Mouse (Mus musculus) liver, embryonic 14.5 days (tissue): ENCODE data around the gene Tac2. TPM values are rescaled to one million over a fixed set of nuclear protein-coding genes. Genes with fewer than 3 reads are reported as not detected.
A peak's percentile ranks its signal among the peaks of the same experiment; 100 is the strongest.

Source experiments
- ATAC-seq: fragments of 200-750 bp; cut with Nextera tagmentation; 2 replicates; pipeline ENCODE4 v1.8.0; 2017; ENCODE audit warnings: moderate number of reproducible peaks, mild to moderate bottlenecking, moderate library complexity; ENCODE audit not compliant: insufficient read depth
- DNase-seq, 3 experiments: peaks; one replicate each; pipeline ENCODE4 v3.0.0-alpha.2; 2012 to 2013; ENCODE audit warnings: low read depth in 3 of 3, low spot score in 3 of 3
- H3K27ac ChIP-seq: fragments of 300-500 bp; sonication (generic); 2 replicates; pipeline ENCODE4 v1.5.1; 2014; ENCODE audit warnings: moderate library complexity, mild to moderate bottlenecking, control low read depth, inconsistent platforms
- H3K27me3 ChIP-seq: fragments of 300-500 bp; sonication (generic); 2 replicates; pipeline ENCODE4 v1.6.1; 2014; ENCODE audit warnings: mild to moderate bottlenecking, low read length, moderate library complexity; ENCODE audit not compliant: control insufficient read depth, insufficient read depth
- H3K36me3 ChIP-seq: fragments of 300-500 bp; sonication (generic); replicated peaks from 2 replicates; pipeline ENCODE4 v1.6.1; 2014; ENCODE audit warnings: low read depth; ENCODE audit not compliant: control insufficient read depth, insufficient read depth
- H3K4me1 ChIP-seq, 2 experiments: fragments of 200-500 bp in 1 of 2; fragments of 300-500 bp in 1 of 2; sonication (generic) in 1 of 2; replicated peaks; 2 replicates each; pipeline ENCODE4 v1.6.1; 2012 to 2014; ENCODE audit warnings: antibody characterized with exemption in 1 of 2, inconsistent platforms in 1 of 2, low read length in 1 of 2; ENCODE audit not compliant: control insufficient read depth in 2 of 2, insufficient read depth in 2 of 2
- H3K4me2 ChIP-seq: fragments of 300-500 bp; sonication (generic); 2 replicates; pipeline ENCODE4 v1.6.1; 2014; ENCODE audit warnings: low read depth, mild to moderate bottlenecking, control low read depth, moderate library complexity
- H3K4me3 ChIP-seq, 2 experiments: fragments of 200-500 bp in 1 of 2; fragments of 300-500 bp in 1 of 2; sonication (generic) in 1 of 2; 2 replicates each; pipeline ENCODE4 v1.5.1; 2012 to 2014; ENCODE audit warnings: low read depth in 2 of 2, low read length in 2 of 2, mild to moderate bottlenecking in 2 of 2, control low read depth in 1 of 2, inconsistent platforms in 1 of 2, moderate library complexity in 1 of 2; ENCODE audit not compliant: insufficient read depth in 1 of 2
- H3K9ac ChIP-seq: fragments of 300-500 bp; sonication (generic); replicated peaks from 2 replicates; pipeline ENCODE4 v1.6.1; 2014; ENCODE audit warnings: mild to moderate bottlenecking, control low read depth, moderate library complexity
- H3K9me3 ChIP-seq: fragments of 300-500 bp; sonication (generic); 2 replicates; pipeline ENCODE4 v1.6.1; 2016; ENCODE audit warnings: low read length, mixed read lengths; ENCODE audit not compliant: control insufficient read depth
- CTCF ChIP-seq: IDR thresholded peaks from 2 replicates; pipeline ENCODE4 v1.5.1; 2016; ENCODE audit warnings: antibody characterized with exemption, low read depth, control low read depth
- EP300 ChIP-seq: IDR thresholded peaks from 2 replicates; pipeline ENCODE4 v1.6.1; 2016; ENCODE audit warnings: antibody characterized with exemption, low read depth
- WGBS: fragments of 180-500 bp; shearing (Covaris S2); extraction: QIAGEN DNeasy Blood & Tissue Kit; methylation state at CpG from one replicate; pipeline ENCODE4 v1.1.7; 2014; ENCODE audit not compliant: insufficient replicate concordance; 5-methylcytosine and 5-hydroxymethylcytosine counted together
- polyA plus RNA-seq, 2 experiments: library from polyadenylated mRNA; depleted of rRNA in 1 of 2; stranded (reverse) in 1 of 2; unstranded in 1 of 2; fragments of >200 nt; fragmentation: Nextera tagmentation in 1 of 2; extraction: Ambion mirVana in 1 of 2; gene quantifications; 2 replicates each; pipeline versions ENCODE4 v1.2.1 to v1.2.3; 2012 to 2014

The Tac2 gene
- polyA plus RNA-seq, 2 experiments: 20.7 to 26.8 TPM

GRCm38 (mm10) chr10:127677591-127678336 is 46.5 kb upstream of the Tac2 start:
- H3K4me2 ChIP-seq: peak overlapping the region; percentile 98
- DNase-seq (peak; percentile 67 to 76 (median 67)), ATAC-seq (no peak)
- no peaks in the 10 kb centered on the region for H3K9me3 ChIP-seq
- H3K9ac ChIP-seq: peak overlapping the region; percentile 80
- no peaks in the 10 kb centered on the region for H3K27me3 ChIP-seq
- H3K4me1 ChIP-seq: peaks cover 4 to 6% of the 10 kb centered on the region in 2 experiments
- 6% methylated on average over 14 of the region's 14 CpGs for WGBS
- no peaks in the 10 kb centered on the region for H3K36me3 ChIP-seq
- H3K4me3 ChIP-seq: peak overlapping the region; percentile 70 to 91
- no peak for TF ChIP-seq EP300
- TF ChIP-seq CTCF: peak; percentile 87
- H3K27ac ChIP-seq: peak overlapping the region; percentile 74

- ATAC-seq (no peak), DNase-seq (no peak)
- 78% methylated on average over 1 of the region's 1 CpGs for WGBS
- TF ChIP-seq EP300 (no peak), CTCF (no peak)
- no peaks in the 10 kb centered on the region for H3K36me3 ChIP-seq
- peaks cover 4 to 6% of the 10 kb centered on the region in 2 experiments for H3K4me1 ChIP-seq
- no peak overlapping the region for H3K4me2 ChIP-seq
- no peak overlapping the region for H3K9ac ChIP-seq
- H3K4me3 ChIP-seq: no peak overlapping the region
- H3K27me3 ChIP-seq: no peaks in the 10 kb centered on the region
- H3K27ac ChIP-seq: no peak overlapping the region
- no peaks in the 10 kb centered on the region for H3K9me3 ChIP-seq
Observed at GRCm38 (mm10) chr10:127679208-127679607, 45.1 kb upstream of the Tac2 start.

- H3K36me3 ChIP-seq: no peaks in the 10 kb centered on the region
- WGBS: 78% methylated on average over 3 of the region's 3 CpGs
- no peak for DNase-seq
Observed at GRCm38 (mm10) chr10:127679881-127680280, 44.4 kb upstream of the Tac2 start.

GRCm38 (mm10) chr10:127682886-127683285 is 41.4 kb upstream of the Tac2 start:
- H3K36me3 ChIP-seq: no peaks in the 10 kb centered on the region
- H3K4me2 ChIP-seq: no peak overlapping the region
- ATAC-seq (no peak), DNase-seq (no peak)
- TF ChIP-seq EP300 (no peak), CTCF (no peak)
- H3K4me3 ChIP-seq: no peak overlapping the region
- H3K9ac ChIP-seq: no peak overlapping the region
- H3K27ac ChIP-seq: no peak overlapping the region
- no peaks in the 10 kb centered on the region for H3K27me3 ChIP-seq
- WGBS: 76% methylated on average over 6 of the region's 6 CpGs
- peaks cover 3 to 4% of the 10 kb centered on the region in 2 experiments for H3K4me1 ChIP-seq
- H3K9me3 ChIP-seq: no peaks in the 10 kb centered on the region

More at GRCm38 (mm10) chr10:127679881-127680280, 44.4 kb upstream of the Tac2 start:
- Histone ChIP-seq H3K27me3 (no peaks in the 10 kb centered on the region), H3K4me3 (no peak overlapping the region), H3K9me3 (no peaks in the 10 kb centered on the region), H3K4me2 (no peak overlapping the region), H3K4me1 (peaks cover 4 to 6% of the 10 kb centered on the region in 2 experiments), H3K9ac (no peak overlapping the region), H3K27ac (no peak overlapping the region)
- ATAC-seq: no peak
- TF ChIP-seq EP300: no peak
- no peak for TF ChIP-seq CTCF

DNA sequence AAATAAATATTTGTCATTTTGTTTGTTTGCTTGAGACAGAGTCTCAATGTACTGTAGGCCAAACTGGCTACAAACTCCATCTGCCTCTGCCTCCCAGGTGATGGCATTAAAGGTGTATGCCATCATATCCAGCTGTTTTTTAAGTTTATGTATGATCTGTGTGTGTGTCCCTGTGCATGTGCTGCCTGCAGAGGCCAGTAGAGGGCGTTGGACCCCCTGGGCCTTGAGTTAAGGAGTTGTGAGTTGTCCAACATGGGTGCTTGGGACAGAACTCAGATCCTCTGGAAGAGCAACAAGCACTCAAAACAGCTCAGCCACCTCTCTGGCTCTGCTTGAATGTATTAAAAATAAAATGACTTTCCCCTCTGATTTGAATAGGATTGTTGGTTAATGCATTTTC is 33.2 kb upstream of the Tac2 start:
- H3K9ac ChIP-seq: no peak overlapping the region

More for the DNA sequence above, 33.2 kb upstream of the Tac2 start:
- H3K27ac ChIP-seq: no peak overlapping the region
- DNase-seq: no peak
- no peak overlapping the region for H3K4me2 ChIP-seq
- H3K4me1 ChIP-seq: peaks cover 0 to 2% of the 10 kb centered on the region in 2 experiments; a peak in 1 of 4 replicates
- no peak overlapping the region for H3K4me3 ChIP-seq
- no peaks in the 10 kb centered on the region for H3K9me3 ChIP-seq
- TF ChIP-seq CTCF (peak; percentile 47), EP300 (no peak)
- ATAC-seq: no peak
- peaks cover 22% of the 10 kb centered on the region for H3K36me3 ChIP-seq
- H3K27me3 ChIP-seq: no peaks in the 10 kb centered on the region
- 7% methylated on average over 1 of the region's 1 CpGs for WGBS
